Mouse (Mus musculus): ENCODE results near the gene Wscd2. TPM values are rescaled to one million over a fixed set of nuclear protein-coding genes. Genes with fewer than 3 reads are reported as not detected.

Gene Wscd2
- polyA plus RNA-seq, 1 experiment from 2014 or later: 4.0 TPM

Other genes with a start within 250 kb of the Wscd2 start
- 1.5 TPM in 2 replicates for gene Sgsm1, start 179.5 kb upstream of the Wscd2 start, polyA plus RNA-seq (2015; fragmentation: Nextera tagmentation; extraction: Ambion mirVana)
- not detected in 2 replicates for gene Aym1, start 133.0 kb upstream of the Wscd2 start, polyA plus RNA-seq (2015; fragmentation: Nextera tagmentation; extraction: Ambion mirVana)
- 1.8 and 2.8 TPM in 2 replicates for gene Cmklr1, start 160.1 kb downstream of the Wscd2 start, polyA plus RNA-seq (2015; fragmentation: Nextera tagmentation; extraction: Ambion mirVana)
- gene 1700069L16Rik, start 234.4 kb downstream of the Wscd2 start, polyA plus RNA-seq (2015; fragmentation: Nextera tagmentation; extraction: Ambion mirVana): not detected in 2 replicates
- gene Ficd, start 245.5 kb downstream of the Wscd2 start, polyA plus RNA-seq (2015; fragmentation: Nextera tagmentation; extraction: Ambion mirVana): 5.0 TPM in 2 replicates

Measured in heart, embryonic 13.5 days (tissue).